Mouse (Mus musculus) gastrocnemius, postnatal 4 days (tissue): ENCODE measurements around the gene Eepd1. TPM values are rescaled to one million over a fixed set of nuclear protein-coding genes. Genes with fewer than 3 reads are reported as not detected.
"Not testable (repeated sequence)": the region's sequence is repeated elsewhere in the genome, so short reads cannot be mapped to it uniquely, and the experiment has no call there.

Experiments used
- DNase-seq, 2 experiments: peaks; one replicate each; pipeline ENCODE4 v3.0.0; 2021 to 2022; ENCODE audit warnings: low spot score in 2 of 2, mixed read lengths in 2 of 2
- long read RNA-seq, 2 experiments: library from polyadenylated mRNA; stranded (forward); transcript quantifications; one replicate each; pipeline ENCODE4 v2.0.0; 2021
- total RNA-seq, 2 experiments: library from RNA; stranded (reverse); gene quantifications; 2 replicates each; pipeline ENCODE4 v1.2.3; 2021

Eepd1 gene
- 10 to 100 TPM; 33.1 to 35.5 TPM for total RNA-seq
- long read RNA-seq, experiment 1, transcript Eepd1-201 (8 exons, 2,723 nt), result major isoform, 74 of 86 reads
- long read RNA-seq, experiment 1, partial matches to known transcripts, result 7 of 86 reads
- long read RNA-seq, experiment 1, other reads (novel, unspliced or antisense), result 5 of 86 reads
- long read RNA-seq, experiment 2, transcript Eepd1-201 (8 exons, 2,723 nt), result major isoform, 93 of 107 reads
- long read RNA-seq, experiment 2, partial matches to known transcripts, result 2 of 107 reads
- long read RNA-seq, experiment 2, other reads (novel, unspliced or antisense), result 12 of 107 reads

DNA sequence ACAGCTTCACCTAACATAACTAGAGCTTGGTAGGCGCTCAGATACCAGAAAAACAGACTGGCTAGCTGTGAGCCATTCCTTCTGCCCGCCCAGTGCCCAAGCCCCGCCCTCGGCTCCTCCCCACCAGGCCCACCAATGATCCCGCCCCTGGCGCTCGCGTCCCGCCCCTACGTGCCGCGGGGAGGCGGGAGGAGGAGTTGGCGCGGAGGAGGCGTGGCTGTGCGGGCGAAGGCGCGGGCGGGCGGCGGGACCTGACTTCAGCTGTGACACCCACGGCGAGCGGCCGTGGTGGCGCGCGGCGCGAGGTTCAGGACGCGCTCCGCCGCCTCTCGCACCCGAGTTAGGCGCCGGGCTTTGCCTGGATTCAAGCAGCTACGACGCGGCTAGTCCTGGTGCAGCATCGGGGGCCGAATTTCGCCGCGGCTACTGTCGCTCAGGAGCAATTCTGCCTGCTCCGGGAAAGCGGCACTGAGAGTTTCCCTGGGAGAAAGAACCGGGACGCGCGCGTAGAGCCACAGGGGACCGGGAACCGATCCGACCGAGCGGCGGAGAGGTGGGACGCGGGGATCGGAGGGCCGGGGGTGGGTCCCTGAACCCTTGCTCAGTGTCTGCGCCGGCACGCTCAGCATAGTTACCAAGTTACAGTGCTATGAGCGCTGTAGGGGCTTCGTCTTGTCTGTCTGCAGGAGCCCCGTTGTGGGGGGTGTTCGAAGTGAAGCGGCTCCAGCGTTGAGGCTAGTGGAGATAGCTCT lies at the start of gene Eepd1:
Gene Eepd1 (plus strand): TSS at position 204 of the 752 bp plus-strand sequence.
- DNase-seq, result peak; percentile 95 to 97

DNA sequence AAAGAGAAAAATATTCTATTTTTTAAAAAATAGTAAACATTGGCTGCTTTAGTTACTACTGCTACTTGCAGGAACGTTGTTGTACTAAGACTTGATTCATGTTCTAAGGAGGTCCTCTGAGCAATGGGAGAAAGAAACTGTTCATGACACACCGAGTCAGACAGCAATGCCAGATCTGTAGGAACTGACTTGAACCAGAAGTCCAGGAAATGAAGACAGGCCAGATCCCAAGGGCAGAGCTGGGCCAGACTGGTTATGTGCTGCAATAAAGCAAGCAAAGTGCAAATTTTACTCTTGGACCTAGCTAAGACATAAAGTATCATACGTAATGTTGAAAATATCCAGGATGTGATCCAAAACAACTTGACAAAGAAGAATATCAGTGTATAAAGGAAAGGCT lies 42.5 kb upstream of the Eepd1 start:
- DNase-seq, result peak in 1 of 2 experiments; percentile 13

DNA sequence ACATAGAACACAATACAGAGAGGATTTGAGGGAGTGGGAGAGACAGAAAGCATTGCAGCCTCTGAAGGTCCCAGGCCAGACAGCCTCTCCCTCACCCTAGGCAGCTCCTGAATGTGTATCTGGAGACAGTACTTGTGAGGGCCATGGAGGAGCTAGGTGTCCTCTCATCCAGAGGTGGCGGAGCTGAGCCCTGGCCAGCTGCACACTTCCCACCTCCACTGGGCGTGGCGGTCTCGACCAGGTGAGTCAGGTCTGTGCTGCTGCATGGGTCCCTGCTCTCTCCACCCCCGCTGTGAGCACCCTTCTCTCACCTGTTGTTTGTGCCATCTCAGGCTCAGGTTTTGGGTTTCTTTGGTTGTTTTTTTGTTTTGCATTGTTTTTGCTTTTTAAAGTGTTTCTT lies 41.3 kb upstream of the Eepd1 start:
- DNase-seq, result not testable (repeated sequence)

DNA sequence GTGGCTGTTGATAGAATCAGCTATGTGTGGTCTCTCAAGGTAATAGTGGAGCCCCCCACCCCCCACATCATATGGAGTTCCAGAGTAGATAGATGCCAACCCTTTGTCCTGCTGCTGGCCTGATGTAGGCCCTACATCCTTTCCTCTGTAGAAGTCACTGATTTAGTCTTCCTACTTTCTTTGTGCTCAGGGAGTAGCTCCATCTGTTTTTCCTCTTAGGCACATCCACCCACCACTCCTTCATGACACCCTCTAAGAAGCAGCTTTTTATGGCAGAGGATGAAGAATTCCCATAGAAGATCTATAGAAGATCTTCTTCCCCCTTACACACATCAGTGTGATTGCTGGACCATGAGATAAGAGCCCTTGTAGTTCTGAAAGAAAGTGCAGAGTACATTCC lies 39.3 kb upstream of the Eepd1 start:
- DNase-seq, result no peak

DNA sequence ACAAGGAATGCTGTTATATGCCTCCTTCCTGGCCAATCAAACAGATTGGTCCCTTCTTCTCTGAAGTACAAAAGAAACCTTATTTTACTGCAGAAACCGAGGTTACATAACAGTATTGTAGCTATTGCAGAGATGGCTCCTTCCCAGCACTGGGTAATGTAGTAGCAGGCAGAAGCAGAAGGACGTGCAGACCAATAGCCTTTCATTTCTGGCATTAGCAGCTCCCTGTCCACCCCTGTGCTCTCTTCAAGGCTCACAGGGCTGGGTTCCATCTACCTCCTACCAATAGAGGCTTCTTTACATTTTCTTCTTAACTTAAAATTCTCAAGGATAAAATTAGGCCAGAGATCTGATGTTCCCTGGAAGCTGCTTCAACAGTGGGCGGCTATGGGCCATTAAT lies 38.3 kb upstream of the Eepd1 start:
- no peak for DNase-seq

DNA sequence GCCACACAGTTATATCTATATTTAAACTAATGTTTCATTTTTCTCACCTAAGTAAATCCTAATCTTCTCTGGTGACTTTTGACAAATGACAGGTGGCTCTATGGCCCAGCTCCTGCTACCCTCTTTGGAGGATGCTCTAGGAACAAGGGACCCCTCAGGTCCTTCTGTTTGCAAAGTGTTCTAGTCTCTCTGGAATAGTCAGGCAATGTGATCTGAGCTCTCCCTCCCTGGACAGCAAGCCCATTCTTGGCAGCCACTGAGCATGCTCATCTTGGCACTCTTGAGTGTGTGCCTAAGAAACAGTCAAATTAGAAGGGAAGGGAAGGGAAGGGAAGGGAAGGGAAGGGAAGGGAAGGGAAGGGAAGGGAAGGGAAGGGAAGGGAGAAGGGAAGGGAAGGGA lies 37.8 kb upstream of the Eepd1 start:
- no peak for DNase-seq

DNA sequence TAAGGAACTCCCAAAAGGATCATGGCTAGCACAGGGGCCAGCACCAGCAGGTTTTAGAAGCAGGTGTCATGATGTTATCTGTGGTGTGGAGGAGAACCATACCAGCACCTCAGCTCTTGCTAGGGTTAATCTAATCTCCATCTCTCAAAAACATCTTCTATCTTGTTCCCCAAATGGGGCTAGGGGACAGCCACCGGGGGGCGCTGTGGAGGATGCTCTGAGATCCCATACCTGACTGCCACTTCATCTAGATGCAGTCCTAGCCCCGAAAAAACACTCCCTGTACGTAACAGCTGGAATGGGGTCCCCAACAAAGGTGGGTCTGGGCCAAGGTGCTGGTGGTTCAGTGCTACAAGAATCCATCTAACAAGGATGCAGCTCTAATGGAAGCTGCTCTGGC lies 31.0 kb upstream of the Eepd1 start:
- DNase-seq, result no peak

DNA sequence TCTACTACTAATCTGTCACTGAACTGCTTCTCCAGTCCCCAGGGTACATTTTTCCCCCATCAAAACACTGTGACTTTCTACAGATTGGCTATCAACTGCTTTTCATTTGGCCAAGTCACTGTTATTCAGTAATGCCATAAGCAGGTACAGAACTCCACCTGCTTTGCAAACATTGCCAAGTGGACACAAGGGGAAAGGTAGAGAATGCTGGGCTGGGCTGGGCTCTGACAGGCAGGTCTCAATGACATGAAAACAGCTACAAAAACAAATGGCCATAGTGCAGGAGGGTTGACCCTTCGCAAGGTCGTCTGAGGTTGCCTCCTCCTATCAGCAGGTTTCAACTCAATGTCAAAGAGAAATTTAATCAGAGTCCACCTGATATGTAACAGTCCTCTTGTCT lies 26.3 kb upstream of the Eepd1 start:
- DNase-seq, result peak in 1 of 2 experiments; percentile 4

DNA sequence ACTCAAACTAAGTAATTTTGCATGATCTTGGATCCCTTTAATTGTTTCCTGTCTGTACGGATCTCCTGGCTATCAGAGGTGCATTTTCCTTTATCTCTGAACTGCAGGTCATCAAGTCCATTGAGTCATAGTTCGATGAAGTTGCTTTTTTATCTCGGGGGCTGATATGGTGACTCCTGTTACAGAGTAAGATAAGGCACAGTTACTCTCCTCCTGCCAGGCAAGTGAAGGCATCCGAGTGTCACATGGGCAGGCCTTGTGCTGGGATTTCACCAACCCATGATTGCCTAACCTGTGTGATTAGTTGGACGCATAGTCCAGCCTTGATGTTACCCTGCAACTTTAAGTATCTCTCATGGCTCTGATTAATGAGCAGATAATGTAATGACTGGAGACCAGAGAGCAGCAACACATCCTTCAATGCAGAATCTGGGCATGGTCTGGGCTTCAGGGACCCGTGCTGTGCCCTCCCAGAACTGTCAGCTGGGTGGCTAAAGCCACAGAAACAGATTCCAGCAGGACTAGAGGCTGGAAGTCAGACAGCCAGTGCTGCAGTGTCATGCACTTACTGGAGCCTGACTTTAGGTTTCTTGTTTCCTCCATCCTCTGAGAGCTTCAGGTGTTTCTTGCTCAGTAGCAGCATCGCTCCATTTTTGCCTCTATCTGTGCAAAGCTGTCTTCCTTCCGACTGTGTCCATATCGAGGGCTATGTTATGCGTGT lies 20.4 kb upstream of the Eepd1 start:
- DNase-seq, result no peak

DNA sequence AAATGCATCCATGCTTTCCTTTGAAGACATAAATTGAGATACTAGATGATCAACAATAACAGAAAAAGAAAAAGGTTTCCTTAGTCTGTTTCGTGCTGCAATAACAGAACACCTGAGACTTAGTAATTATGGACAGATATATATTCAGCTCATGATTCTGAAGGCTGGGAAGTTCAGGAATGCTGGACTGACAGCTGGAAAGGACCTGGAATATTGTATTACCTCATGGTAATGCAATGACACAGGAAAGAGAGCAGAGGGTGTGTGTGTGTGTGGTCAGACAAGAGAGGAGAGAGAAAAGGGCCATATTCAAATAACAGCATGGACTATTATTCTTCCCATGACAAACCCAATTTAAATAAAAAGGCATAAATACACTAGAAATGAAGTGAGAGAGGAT lies 17.0 kb upstream of the Eepd1 start:
- DNase-seq, result no peak

DNA sequence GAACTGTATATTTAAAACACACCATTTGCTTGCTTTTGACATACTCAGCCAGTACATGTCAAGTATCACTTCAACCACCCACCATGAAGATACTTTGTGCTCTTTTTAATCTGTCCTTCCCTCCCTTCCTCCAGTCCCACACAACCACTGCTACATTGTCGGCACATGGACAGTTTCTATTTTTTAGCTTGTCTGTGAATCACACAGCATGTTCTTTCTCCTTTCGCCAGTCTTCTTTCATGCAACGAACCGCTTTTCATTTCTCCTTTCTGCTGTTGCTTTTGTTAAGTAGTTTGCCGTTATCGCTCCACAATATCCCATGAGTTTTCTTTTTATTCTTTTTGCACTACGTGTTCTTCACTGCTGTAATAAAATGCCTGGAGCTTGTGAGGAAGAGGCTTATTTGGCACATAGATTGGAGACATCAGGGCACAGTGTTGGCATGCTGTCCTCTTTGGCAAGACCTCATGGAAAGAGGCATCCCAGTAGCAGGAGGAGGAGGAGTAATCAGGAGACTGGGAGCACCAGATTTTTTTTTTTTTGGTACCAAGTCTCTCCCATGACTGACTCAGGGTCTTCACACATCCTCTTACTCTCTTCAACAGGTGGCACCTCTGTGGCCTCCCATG lies 1.8 kb upstream of the Eepd1 start:
- no peak for DNase-seq

DNA sequence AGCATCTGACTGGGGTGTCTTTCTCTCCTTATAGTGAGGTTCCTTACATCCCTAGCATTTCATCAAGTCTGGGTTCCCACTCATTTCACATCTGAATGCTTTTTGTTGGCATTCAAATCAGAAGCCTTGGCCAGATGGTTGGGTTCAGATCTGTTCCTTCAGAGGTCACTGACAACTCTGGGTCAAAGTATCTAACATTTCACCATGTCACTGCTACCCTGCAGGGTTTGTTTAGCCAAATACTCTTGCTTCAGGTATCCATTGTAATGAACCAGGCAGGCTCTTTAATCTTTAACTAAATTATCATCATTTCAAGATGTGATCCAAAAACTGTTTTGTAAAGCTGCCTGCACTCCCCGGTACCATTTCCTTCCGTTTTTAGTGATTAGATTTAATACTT lies 671 bp upstream of the Eepd1 start:
- no peak for DNase-seq

DNA sequence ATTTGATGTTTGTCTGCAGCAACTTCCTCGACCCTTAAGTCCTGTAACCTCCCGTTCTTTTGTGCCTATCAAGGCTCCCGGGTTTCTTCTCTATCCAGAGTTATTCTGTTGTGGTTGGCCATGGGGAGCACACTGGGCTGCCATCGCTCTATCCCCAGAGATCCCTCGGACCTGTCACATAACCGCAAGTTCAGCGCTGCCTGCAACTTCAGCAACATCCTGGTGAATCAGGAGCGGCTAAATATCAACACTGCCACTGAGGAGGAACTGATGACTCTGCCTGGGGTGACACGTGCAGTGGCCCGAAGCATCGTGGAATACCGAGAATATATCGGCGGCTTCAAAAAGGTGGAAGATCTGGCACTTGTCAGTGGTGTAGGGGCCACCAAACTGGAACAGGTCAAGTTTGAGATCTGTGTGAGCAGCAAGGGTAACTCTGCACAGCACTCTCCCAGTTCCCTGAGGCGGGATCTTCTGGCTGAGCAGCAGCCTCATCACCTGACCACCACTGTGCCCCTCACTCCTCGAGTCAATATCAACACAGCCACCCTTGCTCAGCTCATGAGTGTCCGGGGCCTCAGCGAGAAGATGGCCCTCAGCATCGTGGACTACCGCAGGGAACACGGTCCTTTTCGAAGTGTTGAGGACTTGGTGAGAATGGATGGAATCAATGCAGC lies 1.1 kb downstream of the Eepd1 start:
- DNase-seq, result no peak

DNA sequence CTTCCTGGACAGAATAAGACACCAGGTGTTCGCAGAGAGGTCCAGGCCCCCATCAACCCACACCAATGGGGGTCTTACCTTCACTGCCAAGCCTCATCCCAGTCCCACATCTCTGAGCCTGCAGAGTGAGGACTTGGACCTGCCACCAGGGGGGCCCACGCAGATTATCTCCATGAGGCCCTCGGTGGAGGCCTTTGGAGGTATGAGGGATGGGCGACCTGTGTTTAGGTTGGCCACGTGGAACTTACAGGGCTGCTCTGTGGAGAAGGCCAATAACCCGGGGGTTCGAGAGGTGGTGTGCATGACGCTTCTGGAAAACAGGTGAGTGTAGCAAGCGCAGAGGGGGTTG lies 1.6 kb downstream of the Eepd1 start:
- no peak for DNase-seq

DNA sequence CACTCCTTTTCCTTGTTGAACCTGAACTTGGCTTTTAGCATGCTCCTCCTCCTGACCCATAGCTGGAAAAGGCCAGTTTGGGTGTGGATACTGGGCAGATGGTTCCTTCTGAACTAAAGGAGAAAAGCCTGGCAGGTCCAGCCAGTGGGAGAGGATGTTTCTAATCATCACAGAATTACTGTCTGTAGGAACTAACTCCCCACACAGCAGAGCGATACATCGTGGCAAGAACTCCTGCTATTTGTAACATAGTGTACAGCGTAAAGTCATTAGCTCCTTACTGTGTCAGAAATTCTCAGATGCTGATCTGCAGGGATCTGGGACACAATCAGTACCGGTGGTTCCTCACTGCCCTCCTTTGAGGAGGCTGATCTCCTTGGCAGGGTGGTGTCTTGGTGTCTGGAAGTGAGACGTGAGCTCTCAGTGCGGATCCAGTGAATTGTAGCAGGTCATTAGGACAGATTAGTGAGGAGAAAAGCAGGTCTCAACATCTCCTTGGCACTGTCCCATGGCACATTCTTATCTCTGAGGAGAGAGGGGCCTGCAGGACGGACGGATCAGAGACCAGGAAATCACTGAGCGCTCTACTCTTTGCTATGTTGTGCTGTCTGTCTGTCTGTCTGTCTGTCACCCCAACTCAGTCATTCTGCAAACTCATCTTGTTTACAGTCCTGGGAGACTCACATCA lies 2.7 kb downstream of the Eepd1 start:
- no peak for DNase-seq

DNA sequence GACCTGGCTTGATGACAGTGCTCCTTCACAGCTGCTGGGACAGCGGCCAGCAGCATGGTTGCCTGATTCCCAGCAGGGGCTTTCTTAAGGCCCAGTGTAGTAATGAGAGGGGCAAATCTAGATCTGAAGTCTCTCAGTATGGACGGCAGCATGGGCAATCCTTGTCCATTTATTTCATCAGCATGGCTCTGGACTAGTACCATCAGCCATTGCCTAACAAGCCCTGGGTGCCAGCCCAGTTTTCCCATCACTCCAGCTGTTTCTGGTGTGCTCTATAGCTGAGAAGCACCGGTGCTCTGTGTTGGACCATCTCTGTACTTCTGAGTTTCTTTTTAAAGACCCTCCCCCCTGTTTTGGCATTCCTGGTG lies 3.3 kb downstream of the Eepd1 start:
- DNase-seq, result peak in 1 of 2 experiments; percentile 38

DNA sequence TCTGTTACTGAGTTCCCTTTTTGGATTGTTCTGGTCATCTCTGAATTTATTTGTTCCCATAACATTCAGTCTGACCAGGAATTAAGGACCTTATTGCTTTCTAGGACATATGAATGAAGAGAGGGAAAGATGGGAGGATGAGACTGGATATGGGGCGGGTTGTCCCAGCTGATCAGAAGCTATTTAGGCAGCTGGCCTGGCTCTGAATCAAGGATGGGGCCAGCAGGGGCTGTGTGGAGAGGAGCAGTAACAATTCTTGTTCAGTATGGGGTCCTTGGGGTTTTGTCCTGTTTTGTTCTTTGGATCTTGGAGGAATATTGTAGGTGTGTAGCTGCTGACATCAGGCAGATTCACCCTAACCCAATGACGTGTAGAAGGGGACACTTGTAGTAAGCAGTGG lies 3.7 kb downstream of the Eepd1 start:
- DNase-seq, result peak in 1 of 2 experiments; percentile 44

DNA sequence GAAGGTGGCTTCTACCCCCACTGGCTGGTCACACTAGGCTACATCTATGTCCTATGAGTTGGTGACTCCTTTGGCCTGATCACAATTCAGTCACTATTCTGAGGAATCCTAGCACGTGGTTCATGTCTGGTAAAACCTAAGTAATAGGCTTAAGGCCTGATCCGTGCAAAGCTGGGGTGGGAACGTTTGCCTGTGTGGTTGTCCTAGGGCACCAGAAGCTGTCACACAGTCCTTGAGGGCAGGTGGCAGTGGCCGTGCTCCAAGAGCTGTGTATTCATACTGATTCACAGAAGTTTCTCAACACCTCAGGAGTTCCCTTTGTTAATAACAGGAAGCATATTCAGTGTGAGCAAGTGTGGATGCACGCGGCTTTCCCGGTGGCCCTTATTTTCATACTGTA lies 4.1 kb downstream of the Eepd1 start:
- no peak for DNase-seq

DNA sequence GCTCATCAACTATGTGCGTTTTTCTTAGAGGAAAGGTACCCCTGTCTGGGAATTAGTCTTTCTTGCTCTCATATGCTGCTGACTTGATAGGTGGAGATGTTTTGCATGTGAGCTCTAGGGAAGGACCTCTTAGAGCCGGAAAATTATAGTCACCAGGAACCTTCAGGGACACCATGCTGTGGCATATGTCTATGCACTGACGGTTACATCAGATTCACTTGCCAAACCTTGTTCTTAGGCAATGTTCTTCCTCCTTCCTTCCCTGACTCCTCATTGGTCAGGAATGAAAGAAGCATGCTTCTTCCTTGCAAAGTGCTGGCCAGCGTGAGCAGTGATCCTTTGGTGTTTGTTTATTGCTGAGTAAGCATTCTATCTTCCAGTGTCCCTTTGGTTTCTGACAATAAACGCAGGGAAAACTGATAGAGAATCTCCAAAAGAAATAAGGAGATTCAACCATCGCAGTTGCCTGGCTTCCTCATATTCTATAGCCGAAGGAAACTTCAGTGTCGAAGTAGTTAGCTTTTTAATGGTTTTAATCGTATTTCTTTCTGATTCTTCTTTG lies 5.0 kb downstream of the Eepd1 start:
- DNase-seq, result no peak

DNA sequence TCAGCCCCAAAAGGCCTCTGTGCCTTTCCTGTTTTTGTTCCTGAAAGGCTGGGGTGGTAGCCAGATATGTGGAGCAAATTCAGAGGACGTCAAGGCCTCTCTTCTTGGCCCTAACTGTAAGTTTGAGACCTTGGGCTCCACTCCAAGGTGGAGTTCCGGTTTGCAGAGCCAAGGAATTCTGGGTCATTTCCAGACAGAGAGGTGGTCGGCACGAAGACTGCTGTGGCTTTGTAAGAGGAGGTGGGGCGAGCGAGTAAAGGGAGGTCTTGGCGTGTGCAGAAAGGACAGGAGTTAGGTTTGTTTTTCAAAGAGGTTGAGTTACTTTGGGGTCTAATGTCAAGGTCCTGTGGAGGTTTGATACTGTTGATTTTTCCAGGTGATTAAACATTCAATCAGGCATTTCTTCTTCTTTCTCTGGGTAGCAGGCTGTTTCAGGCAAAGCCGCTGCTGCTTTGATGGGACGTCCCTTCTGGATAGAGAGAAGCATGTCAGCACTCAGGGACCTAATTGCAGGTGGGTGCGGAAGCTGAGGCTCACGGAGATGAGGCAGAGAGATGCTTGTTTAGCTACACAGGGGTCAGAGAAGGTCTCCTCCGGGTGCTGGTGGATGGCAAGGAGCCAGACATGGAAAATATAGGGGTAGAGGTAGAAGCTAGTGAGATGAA lies 6.2 kb downstream of the Eepd1 start:
- DNase-seq, result no peak
